Mouse (Mus musculus) cerebral cortex, adult 2 months (tissue): Measurements from ENCODE around the gene Scnn1a.

Experiments
- WGBS: fragments of 180-500 bp; shearing (Covaris S2); methylation state at CpG from one replicate; pipeline ENCODE4 v1.1.7; 2018; 5-methylcytosine and 5-hydroxymethylcytosine counted together

Gene Scnn1a

DNA sequence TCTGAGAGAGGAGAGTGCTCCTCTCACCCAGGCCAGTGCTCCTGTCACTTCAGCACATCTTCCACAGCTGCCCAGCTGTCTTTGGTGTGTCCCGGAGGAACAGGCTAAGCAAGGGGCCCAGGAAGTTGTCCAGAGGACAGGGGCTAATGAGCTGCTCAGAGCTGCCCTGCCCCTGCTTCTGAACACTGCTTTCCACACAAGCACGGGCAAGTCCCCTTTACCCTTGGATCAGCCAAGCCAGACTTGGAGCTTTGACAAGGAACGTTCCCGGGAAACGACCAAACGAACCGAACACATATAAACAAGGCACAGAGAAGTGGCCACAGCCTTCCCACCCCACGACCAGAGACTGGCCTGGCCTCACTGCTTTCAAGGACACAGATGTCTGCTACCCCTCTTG, 23.6 kb downstream of the Scnn1a start:
- 41% methylated on average over 8 of the region's 8 CpGs for WGBS

DNA sequence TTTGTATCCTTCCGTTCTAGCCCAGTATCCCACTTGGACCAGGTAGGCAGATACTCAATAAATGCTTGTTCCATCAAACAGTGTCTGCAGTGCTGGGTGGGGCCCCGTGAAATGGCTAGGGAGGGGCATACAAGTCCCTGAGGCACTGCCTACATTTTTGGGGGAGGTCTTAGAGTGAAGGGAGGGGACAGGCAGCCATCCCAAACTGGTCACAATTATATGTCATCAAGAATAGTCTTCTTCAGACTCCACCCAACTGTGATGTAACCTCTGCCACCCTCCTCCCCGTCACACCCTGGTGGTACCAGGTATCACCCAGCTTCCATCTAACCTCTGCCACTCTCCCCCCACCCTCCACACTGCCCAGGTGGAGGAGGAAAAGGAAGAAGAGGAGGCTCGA, 24.4 kb downstream of the Scnn1a start:
- WGBS, result 86% methylated on average over 4 of the region's 4 CpGs

DNA sequence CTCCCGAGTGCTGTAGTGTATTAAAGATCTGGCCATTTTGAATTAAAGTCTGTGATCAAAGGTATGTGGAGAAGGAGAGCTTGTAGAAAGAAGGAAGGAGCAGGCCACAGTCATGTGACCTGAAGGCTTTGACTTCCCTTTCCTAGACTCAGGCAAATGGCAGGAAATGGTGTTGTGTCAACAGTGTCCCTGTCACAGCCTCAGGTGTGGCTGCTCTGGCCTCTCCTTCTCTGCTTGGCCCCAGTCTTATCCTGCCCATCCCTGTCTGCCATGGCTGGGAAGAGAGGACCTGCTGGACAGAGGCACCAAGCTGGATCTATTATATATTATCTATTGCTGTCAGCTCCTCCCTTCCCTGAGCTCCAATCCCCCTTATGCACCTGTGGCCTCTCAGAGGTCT, 25.2 kb downstream of the Scnn1a start:
- WGBS, result 84% methylated on average over 1 of the region's 1 CpGs

DNA sequence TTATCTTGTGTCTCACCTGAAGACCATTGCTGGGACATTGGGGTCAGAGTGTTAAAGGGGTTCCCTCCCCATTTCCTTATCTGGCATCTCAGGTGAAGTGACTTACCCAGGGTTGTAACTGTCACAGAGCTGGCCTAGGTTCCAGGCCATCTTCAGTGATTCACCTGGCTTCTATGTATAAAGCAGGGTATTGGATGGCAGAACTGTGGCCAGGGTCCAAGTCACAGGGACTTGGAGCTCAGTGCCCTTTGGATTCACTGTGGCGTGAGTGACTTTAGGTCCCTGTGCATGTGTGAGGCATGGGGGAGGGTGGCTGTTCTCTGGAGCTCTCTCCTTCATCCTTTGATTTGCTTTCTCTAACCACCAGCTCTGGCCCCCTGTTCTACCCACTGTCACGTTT, 25.6 kb downstream of the Scnn1a start:
- WGBS, result 93% methylated on average over 2 of the region's 2 CpGs

- WGBS, result 23% methylated on average over 22 of the region's 22 CpGs
These were observed 28.5 kb downstream of the Scnn1a start, which contains the start of gene Tnfrsf1a for GRCm38 (mm10) chr6:125348721-125349574. Tnfrsf1a (plus strand) TSS chr6:125349362.

DNA sequence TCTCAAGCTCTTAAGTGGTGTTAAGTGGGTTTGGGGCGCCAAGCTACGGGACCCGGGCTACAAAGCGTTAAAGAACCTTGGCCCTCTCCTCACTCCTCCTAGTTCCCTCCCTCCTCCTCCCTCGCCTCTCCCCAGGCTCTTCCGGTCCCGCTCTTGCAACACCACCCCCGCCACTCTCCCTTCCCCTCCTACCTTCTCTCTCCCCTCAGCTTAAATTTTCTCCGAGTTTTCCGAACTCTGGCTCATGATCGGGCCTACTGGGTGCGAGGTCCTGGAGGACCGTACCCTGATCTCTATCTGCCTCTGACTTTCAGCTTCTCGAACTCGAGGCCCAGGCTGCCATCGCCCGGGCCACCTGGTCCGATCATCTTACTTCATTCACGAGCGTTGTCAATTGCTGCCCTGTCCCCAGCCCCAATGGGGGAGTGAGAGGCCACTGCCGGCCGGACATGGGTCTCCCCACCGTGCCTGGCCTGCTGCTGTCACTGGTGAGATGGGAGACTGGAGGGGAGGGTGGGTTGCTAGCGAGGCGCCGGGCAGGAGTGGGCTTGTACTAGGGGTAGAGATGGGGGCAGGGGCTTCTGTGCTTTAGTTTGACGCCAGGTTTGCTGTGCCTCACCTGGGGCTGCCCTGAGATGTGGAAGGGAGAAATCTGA, 29.2 kb downstream of the Scnn1a start:
- WGBS, result 14% methylated on average over 27 of the region's 27 CpGs

DNA sequence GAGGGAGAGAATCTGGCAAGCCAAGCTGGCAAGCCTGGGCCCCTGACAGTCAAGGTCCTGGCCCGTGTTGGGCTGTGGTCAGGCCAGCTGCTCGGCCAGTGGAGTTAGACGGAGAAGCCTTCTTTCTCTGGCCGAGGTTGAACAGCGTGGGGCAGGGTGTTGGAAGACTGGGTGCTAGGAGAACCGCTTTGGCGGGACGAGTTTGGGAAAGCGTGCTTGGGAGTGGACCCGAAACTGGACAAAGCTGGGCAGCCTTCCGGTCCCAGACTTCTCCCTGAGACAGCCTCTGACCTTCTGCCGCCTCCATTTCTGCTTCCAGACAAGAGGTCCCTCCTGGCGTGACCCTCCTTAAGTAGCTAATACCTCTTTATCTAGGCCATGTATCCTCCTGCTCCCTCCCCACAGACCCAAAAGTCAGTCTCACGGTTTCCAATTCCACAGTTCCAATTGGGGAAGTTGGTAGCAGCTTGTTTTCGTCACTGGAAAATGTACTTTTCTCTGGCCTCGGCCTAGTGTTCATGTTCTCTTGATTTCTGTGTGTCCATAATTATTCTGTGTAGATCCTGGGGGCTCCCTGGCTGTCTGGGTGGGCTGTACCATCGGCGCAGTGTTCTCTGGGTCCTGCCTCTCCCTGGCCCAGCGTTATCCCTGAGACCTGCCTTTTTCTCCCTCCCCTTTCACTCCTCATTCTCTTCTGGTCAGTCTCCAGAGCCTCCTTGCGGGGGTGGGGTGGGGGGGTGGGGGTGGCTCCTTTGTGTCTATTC, 30.0 kb downstream of the Scnn1a start:
- 55% methylated on average over 20 of the region's 20 CpGs for WGBS

- 88% methylated on average over 2 of the region's 2 CpGs for WGBS
These were observed 30.5 kb downstream of the Scnn1a start for GRCm38 (mm10) chr6:125350995-125351324.

GRCm38 (mm10) chr6:125351368-125352045, 31.0 kb downstream of the Scnn1a start:
- 79% methylated on average over 8 of the region's 8 CpGs for WGBS

DNA sequence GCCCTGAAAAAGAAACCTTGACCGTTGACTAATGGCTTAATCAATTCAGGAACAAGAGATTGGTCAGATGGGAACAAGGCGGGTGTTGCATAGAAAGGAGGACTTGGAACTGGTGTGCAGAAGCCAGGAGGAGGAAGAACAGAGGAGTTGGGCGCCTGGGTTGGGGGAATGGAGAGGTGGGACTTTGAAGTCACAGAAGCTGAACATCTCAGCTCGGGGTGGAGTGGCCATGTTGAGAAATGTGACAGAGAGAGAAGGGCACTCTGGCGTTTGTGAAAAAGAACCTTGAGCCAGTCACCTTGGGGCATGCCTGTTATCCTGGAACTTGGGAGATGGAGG, 31.6 kb downstream of the Scnn1a start:
- WGBS, result 73% methylated on average over 5 of the region's 5 CpGs

DNA sequence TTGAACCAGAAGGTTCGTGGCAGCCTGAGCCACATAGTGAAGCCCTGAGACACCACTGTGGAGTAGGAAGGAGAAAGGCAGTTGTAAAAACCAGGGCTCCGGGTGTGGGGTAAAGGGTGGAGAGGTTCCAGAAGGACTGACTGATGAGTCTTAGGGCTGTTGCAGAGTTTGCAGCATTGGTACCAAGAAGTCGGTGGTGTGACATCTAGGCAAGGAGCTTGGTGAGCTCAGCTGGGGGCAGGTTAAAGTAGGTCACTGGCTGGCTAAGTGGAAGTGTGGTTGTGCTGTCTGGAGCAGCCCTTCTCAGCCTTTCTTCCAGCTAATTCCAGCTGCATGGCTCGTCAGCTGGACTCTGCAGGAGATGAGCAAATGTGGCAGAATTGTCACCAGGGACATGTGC, 32.4 kb downstream of the Scnn1a start:
- 53% methylated on average over 4 of the region's 4 CpGs for WGBS

DNA sequence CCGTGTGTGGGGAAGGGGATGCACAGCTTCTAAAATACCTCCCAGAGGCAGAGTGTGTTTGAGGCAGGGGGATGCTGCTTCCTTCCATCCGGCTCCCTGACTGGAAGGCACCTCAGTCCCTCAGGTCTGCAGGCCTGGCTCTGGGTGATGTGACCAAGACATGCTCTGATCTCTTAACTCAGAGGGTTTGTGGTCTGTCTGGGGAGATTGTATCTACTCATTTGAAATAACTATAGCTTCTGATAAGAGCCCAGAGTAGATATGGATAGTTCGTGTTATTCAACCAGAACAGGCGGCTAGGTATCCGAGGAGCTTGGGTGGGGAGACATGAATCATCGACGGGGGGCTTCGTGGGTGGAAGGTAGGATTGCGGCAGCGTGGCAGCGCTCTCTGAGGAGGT, 32.8 kb downstream of the Scnn1a start:
- whole genome bisulfite sequencing, result 88% methylated on average over 11 of the region's 11 CpGs

GRCm38 (mm10) chr6:125353655-125354054, 33.2 kb downstream of the Scnn1a start:
- 74% methylated on average over 4 of the region's 4 CpGs for WGBS

GRCm38 (mm10) chr6:125354352-125355151, 34.1 kb downstream of the Scnn1a start:
- 27% methylated on average over 14 of the region's 14 CpGs for WGBS

DNA sequence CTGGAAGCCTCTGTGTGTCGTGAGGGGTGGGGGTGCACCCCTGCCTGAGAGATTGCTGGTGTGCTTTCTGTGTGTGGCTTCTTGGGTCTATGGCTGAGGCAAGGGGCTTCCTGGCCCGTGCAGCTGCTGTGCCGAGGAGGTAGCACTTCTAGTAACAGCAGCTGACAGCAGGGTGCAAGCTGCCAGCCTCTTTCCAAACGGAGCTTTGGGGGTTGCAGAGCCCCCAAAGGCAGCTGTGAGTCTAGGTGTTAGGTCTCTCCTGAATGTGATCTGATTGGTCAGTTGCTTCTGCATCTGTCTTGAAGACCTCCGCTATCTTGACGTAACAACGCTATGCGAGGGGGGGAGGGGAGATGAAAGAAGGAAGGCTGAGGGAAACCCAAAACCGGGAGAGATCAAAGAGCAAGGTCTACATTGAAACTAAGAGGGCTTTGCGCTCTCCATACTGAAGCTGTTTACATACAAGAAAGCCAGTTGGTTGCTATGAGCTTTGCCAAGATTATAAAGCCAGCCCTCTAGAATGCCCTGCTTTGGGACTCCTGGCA, 34.8 kb downstream of the Scnn1a start:
- WGBS, result 26% methylated on average over 10 of the region's 10 CpGs

DNA sequence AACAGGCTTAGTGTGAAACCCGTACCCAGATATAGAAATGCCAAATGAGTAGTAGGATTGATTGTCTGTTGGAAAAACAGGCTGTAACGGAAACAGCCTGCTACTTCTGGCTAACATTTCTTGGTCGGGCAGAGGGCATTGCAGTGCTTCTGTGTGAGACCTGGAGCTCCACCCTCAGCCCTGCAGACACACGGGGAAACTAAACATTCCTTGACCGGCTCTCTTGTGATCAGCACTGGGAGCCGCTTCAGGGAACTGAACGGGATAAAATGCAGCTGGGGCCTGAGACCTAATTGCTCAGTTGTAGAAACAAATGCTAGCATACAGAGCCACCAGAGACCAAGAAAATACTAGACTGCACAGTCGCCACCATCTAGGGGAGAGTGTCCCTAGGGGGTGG, 35.8 kb downstream of the Scnn1a start:
- 68% methylated on average over 8 of the region's 8 CpGs for WGBS

- WGBS, result 71% methylated on average over 15 of the region's 15 CpGs
These were observed 36.9 kb downstream of the Scnn1a start for GRCm38 (mm10) chr6:125357334-125357733.

- WGBS, result 65% methylated on average over 9 of the region's 9 CpGs
These were observed 39.5 kb downstream of the Scnn1a start for GRCm38 (mm10) chr6:125359999-125360398.

GRCm38 (mm10) chr6:125360846-125361245, 40.4 kb downstream of the Scnn1a start:
- WGBS, result 84% methylated on average over 9 of the region's 9 CpGs

GRCm38 (mm10) chr6:125361467-125362291, 41.2 kb downstream of the Scnn1a start:
- whole genome bisulfite sequencing, result 24% methylated on average over 38 of the region's 38 CpGs
